25 mouse cellular contexts compared by ENCODE assay signal in the genomic region with DNA sequence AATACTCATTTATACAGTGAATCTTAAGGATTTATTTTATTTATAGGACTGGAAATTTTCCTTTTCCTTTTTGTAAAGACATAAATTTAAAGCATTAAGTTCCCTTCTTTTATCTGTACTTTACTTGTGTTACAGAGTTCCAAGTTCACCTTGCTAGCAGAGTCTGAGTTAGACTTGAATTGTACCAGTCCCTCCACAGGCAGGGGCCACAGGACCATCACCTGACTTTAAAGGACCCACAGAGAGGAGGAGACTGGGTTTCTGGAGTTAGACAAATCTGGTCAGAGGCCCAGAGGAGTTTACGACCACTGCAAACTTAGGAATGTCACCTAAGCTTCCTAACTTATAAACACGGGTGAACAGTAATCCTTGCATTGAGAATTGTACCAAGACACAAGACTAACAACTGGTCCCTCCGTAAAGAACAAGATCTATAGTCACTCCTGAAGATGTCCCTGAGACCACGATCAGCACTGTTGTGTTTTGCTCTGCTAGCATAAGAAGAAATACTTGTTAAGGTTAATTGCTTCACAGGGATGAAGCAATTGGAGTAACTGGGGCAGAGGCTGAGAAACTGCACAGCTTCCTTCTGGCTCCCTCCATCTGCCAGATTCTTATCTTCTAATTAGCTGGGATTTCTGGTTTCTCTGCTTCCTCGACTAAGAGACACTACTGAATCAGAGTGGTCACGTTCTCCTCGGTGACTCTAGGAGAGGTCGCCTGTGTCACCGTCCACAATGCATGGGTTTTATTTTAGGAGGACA.
A peak's percentile ranks its signal among the peaks of the same experiment; 100 is the strongest.
DNase-seq lines count a peak whose midpoint lies in the region; ATAC-seq lines count a peak whose summit lies in the region.
"Had no signal": no experiment of that assay in that cellular context is flagged by ENCODE, and none has a peak within 500 bp of the region (broad histone marks: within the 10 kb centered on the region; RNA-seq: fewer than 3 reads in every experiment).

No protein-coding gene starts in this region.

- ATAC-seq in kidney, embryonic 15.5 days (replicated peaks; ENCODE audit: low FRiP score), result no peak; the same call in 1 of the 2 replicates
- ATAC-seq in limb, embryonic 15.5 days (ENCODE audit: insufficient number of reproducible peaks, low FRiP score, low TSS enrichment, low read depth), result no peak
- no peak for ATAC-seq in hindbrain, embryonic 14.5 days (ENCODE audit: low FRiP score)
- ATAC-seq in megakaryocyte, adult 5-6 weeks (ENCODE audit: poor library complexity, severe bottlenecking), result no peak
- ATAC-seq: forebrain, embryonic 15.5 days; inflammation-experienced regulatory T-cells, adult 6 months; liver, postnatal 0 days; midbrain, embryonic 16.5 days; Patski had no signal

- H3K4me1 ChIP-seq in kidney, embryonic 15.5 days, result peaks cover 11% of the 10 kb centered on the region; the same call in 1 of the 2 replicates
- peaks cover 8% of the 10 kb centered on the region for H3K4me1 ChIP-seq in brown adipose tissue, adult 24 weeks (ENCODE audit: control insufficient read depth, insufficient read depth, insufficient read length, low read length)
- peaks cover 4% of the 10 kb centered on the region; the same call in 1 of the 2 replicates for H3K4me1 ChIP-seq in limb, embryonic 15.5 days
- H3K4me1 ChIP-seq in hindbrain, embryonic 14.5 days (replicated peaks; ENCODE audit: control insufficient read depth, insufficient read depth, low read length), result no peaks in the 10 kb centered on the region; the same call in 1 of the 2 replicates
- H3K4me1 ChIP-seq: hindbrain, embryonic 12.5 days had no signal

- no peaks in the 10 kb centered on the region for H3K27me3 ChIP-seq in kidney, embryonic 15.5 days
- H3K27me3 ChIP-seq in limb, embryonic 15.5 days, result no peaks in the 10 kb centered on the region
- no peaks in the 10 kb centered on the region for H3K27me3 ChIP-seq in hindbrain, embryonic 14.5 days (ENCODE audit: control insufficient read depth, insufficient read depth, low read length)
- H3K27me3 ChIP-seq: embryonic facial prominence, embryonic 12.5 days; forebrain, embryonic 15.5 days; hindbrain, embryonic 12.5 days; neural tube, embryonic 15.5 days; Patski had no signal

- no peak overlapping the region for H3K4me3 ChIP-seq in kidney, embryonic 15.5 days (replicated peaks)
- peak overlapping the region; percentile 52 for H3K4me3 ChIP-seq in brown adipose tissue, adult 24 weeks (ENCODE audit: insufficient read depth, low read depth, low read length)
- no peak overlapping the region for H3K4me3 ChIP-seq in limb, embryonic 15.5 days
- H3K4me3 ChIP-seq in hindbrain, embryonic 14.5 days (replicated peaks; ENCODE audit: low read length), result no peak overlapping the region
- H3K4me3 ChIP-seq: embryonic facial prominence, embryonic 12.5 days; forebrain, embryonic 15.5 days; gastrocnemius, adult 2 months; heart, adult 2 months; hindbrain, embryonic 12.5 days; layer of hippocampus, adult 2 months; neural tube, embryonic 15.5 days had no signal

- peak; percentile 18 for DNase-seq in adrenal gland, postnatal 10 days
- DNase-seq in adrenal gland, adult 18-20 months (ENCODE audit: low spot score in 2 of 2), result no peak
- no peak for DNase-seq in kidney, adult 11 months
- DNase-seq in hindbrain, embryonic 14.5 days (ENCODE audit: low spot score), result no peak
- DNase-seq: cerebellum, adult 9-11 months; gastrocnemius, adult 2 months; heart, adult 2 months; heart, postnatal 10 days; kidney, postnatal 14 days; liver, postnatal 0 days; lung, postnatal 14 days; right cerebral cortex, postnatal 25 days; thymus, postnatal 25 days had no signal

- no peaks in the 10 kb centered on the region for H3K9me3 ChIP-seq in kidney, embryonic 15.5 days (replicated peaks)
- no peaks in the 10 kb centered on the region for H3K9me3 ChIP-seq in limb, embryonic 15.5 days
- H3K9me3 ChIP-seq in hindbrain, embryonic 14.5 days (ENCODE audit: control insufficient read depth, low read length), result no peaks in the 10 kb centered on the region
- H3K9me3 ChIP-seq: embryonic facial prominence, embryonic 12.5 days; forebrain, embryonic 15.5 days; neural tube, embryonic 15.5 days had no signal

- WGBS in kidney, embryonic 15.5 days, result 29% methylated on average over 9 of the region's 9 CpGs
- WGBS in limb, embryonic 15.5 days, result 18% methylated on average over 9 of the region's 9 CpGs
- 77% methylated on average over 9 of the region's 9 CpGs for WGBS in hindbrain, embryonic 14.5 days

- H3K27ac ChIP-seq in kidney, embryonic 15.5 days, result no peak overlapping the region
- H3K27ac ChIP-seq in brown adipose tissue, adult 24 weeks (replicated peaks; ENCODE audit: low read depth, low read length), result peak overlapping the region; percentile 97
- peak overlapping the region; percentile 38; the same call in 1 of the 2 replicates for H3K27ac ChIP-seq in limb, embryonic 15.5 days
- H3K27ac ChIP-seq in hindbrain, embryonic 14.5 days, result no peak overlapping the region
- H3K27ac ChIP-seq: embryonic facial prominence, embryonic 12.5 days; forebrain, embryonic 15.5 days; gastrocnemius, adult 2 months; heart, adult 2 months; hindbrain, embryonic 12.5 days; layer of hippocampus, adult 2 months; neural tube, embryonic 15.5 days had no signal

- 0 out of 2 replicates have a peak overlapping the region, but pooled peaks have one; percentile 4 for H3K4me2 ChIP-seq in kidney, embryonic 15.5 days
- H3K4me2 ChIP-seq in limb, embryonic 15.5 days, result no peak overlapping the region
- H3K4me2 ChIP-seq in hindbrain, embryonic 14.5 days (replicated peaks), result no peak overlapping the region
- H3K4me2 ChIP-seq: embryonic facial prominence, embryonic 12.5 days; forebrain, embryonic 15.5 days; hindbrain, embryonic 12.5 days; neural tube, embryonic 15.5 days had no signal

- no peak overlapping the region for H3K9ac ChIP-seq in kidney, embryonic 15.5 days
- no peak overlapping the region for H3K9ac ChIP-seq in limb, embryonic 15.5 days
- H3K9ac ChIP-seq in hindbrain, embryonic 14.5 days, result no peak overlapping the region
- H3K9ac ChIP-seq: embryonic facial prominence, embryonic 12.5 days; forebrain, embryonic 15.5 days; hindbrain, embryonic 12.5 days; liver, postnatal 0 days; neural tube, embryonic 15.5 days had no signal

- no peaks in the 10 kb centered on the region for H3K36me3 ChIP-seq in kidney, embryonic 15.5 days
- no peaks in the 10 kb centered on the region for H3K36me3 ChIP-seq in limb, embryonic 15.5 days
- H3K36me3 ChIP-seq in hindbrain, embryonic 14.5 days (replicated peaks; ENCODE audit: control insufficient read depth, insufficient read depth), result no peaks in the 10 kb centered on the region
- H3K36me3 ChIP-seq: embryonic facial prominence, embryonic 12.5 days; forebrain, embryonic 15.5 days; hindbrain, embryonic 12.5 days; neural tube, embryonic 15.5 days had no signal

Comparison
In these comparisons a context has a peak if more than half of its experiments do, and no peak if none do; other contexts are left out.
1. H3K27ac ChIP-seq: peak in brown adipose tissue, adult 24 weeks (single experiment) and limb, embryonic 15.5 days (single experiment); none in kidney, embryonic 15.5 days (single experiment) and hindbrain, embryonic 14.5 days (single experiment).